8 mouse cellular contexts compared by ENCODE assay signal in the genomic region with DNA sequence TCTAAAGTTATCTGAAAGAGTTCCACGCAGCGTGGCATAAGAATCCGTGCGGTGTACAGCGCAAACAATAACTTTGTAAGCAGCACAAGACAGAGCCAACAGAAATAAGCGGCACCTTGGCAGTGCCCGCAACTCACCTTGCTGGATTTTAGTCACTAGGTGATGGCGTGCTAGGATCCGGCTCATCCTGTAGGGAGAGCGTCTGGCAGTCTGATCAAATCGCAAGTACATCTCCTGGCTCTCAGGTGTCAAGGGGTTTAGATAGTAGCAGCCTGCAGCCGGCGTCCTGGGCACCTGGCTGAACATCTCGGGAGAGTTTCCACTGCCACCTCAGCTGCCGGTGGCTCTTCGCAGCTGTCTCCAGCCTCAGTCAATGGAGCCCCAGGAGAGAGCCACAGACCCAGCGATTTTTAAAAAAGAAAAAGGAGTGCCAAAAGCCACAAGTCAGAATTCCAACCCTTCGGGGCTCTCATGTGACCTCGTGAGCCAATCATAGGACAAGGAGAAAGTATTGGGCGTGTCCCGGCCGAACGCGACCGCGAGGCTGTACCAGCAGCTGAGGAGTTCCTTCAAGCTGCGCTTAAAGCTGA. TPM values are rescaled to one million over a fixed set of nuclear protein-coding genes. Genes with fewer than 3 reads are reported as not detected.
DNase-seq lines count a peak whose midpoint lies in the region; ATAC-seq and TF ChIP-seq lines count a peak whose summit lies in the region.

No protein-coding gene starts in this region.

- no peaks in the 10 kb centered on the region for H3K36me3 ChIP-seq in embryonic facial prominence, embryonic 10.5 days (replicated peaks)
- H3K36me3 ChIP-seq in heart, adult 2 months (ENCODE audit: control insufficient read depth, insufficient read depth, low read length): peaks cover 17% of the 10 kb centered on the region
- H3K36me3 ChIP-seq in limb, embryonic 15.5 days: no peaks in the 10 kb centered on the region
- H3K36me3 ChIP-seq in midbrain, embryonic 14.5 days (ENCODE audit: control insufficient read depth, insufficient read depth, low read length): no peaks in the 10 kb centered on the region
- H3K36me3 ChIP-seq in testis, adult 2 months (ENCODE audit: control insufficient read depth, insufficient read depth, low read length): no peaks in the 10 kb centered on the region

- peak overlapping the region; percentile 67 for H3K4me3 ChIP-seq in embryonic facial prominence, embryonic 10.5 days
- H3K4me3 ChIP-seq in heart, adult 2 months: peak overlapping the region; percentile 86
- H3K4me3 ChIP-seq in limb, embryonic 15.5 days: peak overlapping the region; percentile 64
- H3K4me3 ChIP-seq in midbrain, embryonic 14.5 days (replicated peaks; ENCODE audit: low read depth, low read length): peak overlapping the region; percentile 48
- H3K4me3 ChIP-seq in testis, adult 2 months (ENCODE audit: control insufficient read depth, low read depth, low read length): peak overlapping the region; percentile 44

- DNase-seq in cerebellum, adult 18-20 months: peak; percentile 6 to 7
- DNase-seq in embryonic facial prominence, embryonic 10.5 days (ENCODE audit: low spot score): peak; percentile 87
- peak; percentile 77 to 84 for DNase-seq in heart, adult 2 months
- DNase-seq in kidney, adult 11 months: peak; percentile 78
- DNase-seq in midbrain, embryonic 14.5 days: peak; percentile 78

- WGBS in embryonic facial prominence, embryonic 10.5 days: 2% methylated on average over 27 of the region's 27 CpGs
- WGBS in heart, adult 2 months: under 1% methylated on average over 27 of the region's 27 CpGs
- 1% methylated on average over 27 of the region's 27 CpGs for WGBS in limb, embryonic 15.5 days
- 3% methylated on average over 27 of the region's 27 CpGs for WGBS in midbrain, embryonic 14.5 days

- peak overlapping the region; percentile 78 for H3K4me2 ChIP-seq in limb, embryonic 15.5 days
- peak overlapping the region; percentile 95 for H3K4me2 ChIP-seq in midbrain, embryonic 14.5 days (ENCODE audit: low read length)

- TF ChIP-seq POLR2A in heart, adult 2 months (IDR thresholded peaks at IDR 0.05; ENCODE audit: insufficient read depth, low read depth, low read length): peak; percentile 70
- no peak for TF ChIP-seq POLR2A in testis, adult 2 months (IDR thresholded peaks at IDR 0.05; ENCODE audit: control insufficient read depth, low read depth, low read length)

- H3K9me3 ChIP-seq in embryonic facial prominence, embryonic 10.5 days: no peaks in the 10 kb centered on the region
- H3K9me3 ChIP-seq in limb, embryonic 15.5 days: no peaks in the 10 kb centered on the region
- H3K9me3 ChIP-seq in midbrain, embryonic 14.5 days (ENCODE audit: control insufficient read depth, low read length): no peaks in the 10 kb centered on the region

- peak; percentile 6; the same call in 1 of the 2 replicates for TF ChIP-seq EP300 in heart, adult 2 months (IDR thresholded peaks at IDR 0.05; ENCODE audit: insufficient read depth, low read depth, low read length)

- no peak for TF ChIP-seq CTCF in heart, adult 2 months (IDR thresholded peaks at IDR 0.05)
- no peak for TF ChIP-seq CTCF in testis, adult 2 months (IDR thresholded peaks at IDR 0.05; ENCODE audit: control insufficient read depth, insufficient read depth, insufficient replicate concordance, low read depth, low read length)

- peak overlapping the region; percentile 60 for H3K27ac ChIP-seq in embryonic facial prominence, embryonic 10.5 days (replicated peaks)
- H3K27ac ChIP-seq in heart, adult 2 months: peak overlapping the region; percentile 94
- H3K27ac ChIP-seq in limb, embryonic 15.5 days: peak overlapping the region; percentile 77; the same call in 1 of the 2 replicates
- no peak overlapping the region for H3K27ac ChIP-seq in midbrain, embryonic 14.5 days (replicated peaks; ENCODE audit: low read depth, low read length)
- H3K27ac ChIP-seq in testis, adult 2 months (ENCODE audit: control insufficient read depth, insufficient read depth, low read depth, low read length): no peak overlapping the region

- peak overlapping the region; percentile 88 for H3K9ac ChIP-seq in heart, adult 2 months (ENCODE audit: low read depth, low read length)
- peak overlapping the region; percentile 41 for H3K9ac ChIP-seq in limb, embryonic 15.5 days
- peak overlapping the region; percentile 49 for H3K9ac ChIP-seq in midbrain, embryonic 14.5 days (replicated peaks; ENCODE audit: low read length)

- intact Hi-C loops in heart, adult 2 months (cut with DNase I): loop anchor here (1.0 to 5.0 kb wide), 4 partner anchors 47 to 178 kb away; no protein-coding TSS in a partner anchor

- peaks cover 2% of the 10 kb centered on the region; the same call in 1 of the 2 replicates for H3K79me2 ChIP-seq in heart, adult 2 months (replicated peaks; ENCODE audit: control insufficient read depth, insufficient read depth, low read length)

- ATAC-seq in cerebellum, adult (ENCODE audit: insufficient number of reproducible peaks, low FRiP score, low TSS enrichment): no peak
- ATAC-seq in limb, embryonic 15.5 days (ENCODE audit: insufficient number of reproducible peaks, low FRiP score, low TSS enrichment, low read depth): peak; percentile 89
- ATAC-seq in midbrain, embryonic 14.5 days (ENCODE audit: low FRiP score, low TSS enrichment): peak; percentile 90

- H3K27me3 ChIP-seq in embryonic facial prominence, embryonic 10.5 days (replicated peaks; ENCODE audit: low read depth, poor library complexity, severe bottlenecking): no peaks in the 10 kb centered on the region
- no peaks in the 10 kb centered on the region for H3K27me3 ChIP-seq in heart, adult 2 months (ENCODE audit: control insufficient read depth, insufficient read depth, low read length)
- no peaks in the 10 kb centered on the region for H3K27me3 ChIP-seq in limb, embryonic 15.5 days
- peaks cover 7% of the 10 kb centered on the region; the same call in 1 of the 2 replicates for H3K27me3 ChIP-seq in midbrain, embryonic 14.5 days (ENCODE audit: control insufficient read depth, insufficient read depth, low read length)
- no peaks in the 10 kb centered on the region for H3K27me3 ChIP-seq in testis, adult 2 months (ENCODE audit: control insufficient read depth, insufficient read depth, low read length)

- H3K4me1 ChIP-seq in embryonic facial prominence, embryonic 10.5 days: peaks cover 30% of the 10 kb centered on the region
- H3K4me1 ChIP-seq in heart, adult 2 months (ENCODE audit: control insufficient read depth, insufficient read depth, low read length): peaks cover 9% of the 10 kb centered on the region
- peaks cover 11% of the 10 kb centered on the region for H3K4me1 ChIP-seq in limb, embryonic 15.5 days
- H3K4me1 ChIP-seq in midbrain, embryonic 14.5 days (ENCODE audit: control insufficient read depth, insufficient read depth, low read length): no peaks in the 10 kb centered on the region
- peaks cover 6% of the 10 kb centered on the region for H3K4me1 ChIP-seq in testis, adult 2 months (ENCODE audit: control insufficient read depth, insufficient read depth, low read length)

RNA-seq across cellular contexts. Expression of a gene that starts 43.8 kb away (rescaled TPM):
- polyA plus RNA-seq in embryonic facial prominence, embryonic 10.5 days (2016; fragmentation: Nextera tagmentation; extraction: Ambion mirVana): 4.2 and 4.6 TPM in 2 replicates
- total RNA-seq in heart, adult 2 months (2021): 10 to 100 TPM; 22.1 to 24.4 TPM
- 9.9 and 16.4 TPM in 2 replicates for polyA plus RNA-seq in heart, adult 2 months (2012; rRNA removed)
- 11.2 and 12.2 TPM in 2 replicates for polyA plus RNA-seq in limb, embryonic 15.5 days (2015; fragmentation: Nextera tagmentation; extraction: Ambion mirVana)
- polyA plus RNA-seq in midbrain, embryonic 14.5 days (2014; fragmentation: Nextera tagmentation; extraction: Ambion mirVana): 1.3 and 2.8 TPM in 2 replicates
- 3.3 and 4.9 TPM in 2 replicates for polyA plus RNA-seq in testis, adult 2 months (2012; rRNA removed)

Comparison
In these comparisons a context has a peak if more than half of its experiments do, and no peak if none do; other contexts are left out.
1. DNase-seq: peak in every context shown above with its lines; median percentile 87 in embryonic facial prominence, embryonic 10.5 days; 80 in heart, adult 2 months; 78 in kidney, adult 11 months; 78 in midbrain, embryonic 14.5 days; 6 in cerebellum, adult 18-20 months.
2. H3K27ac ChIP-seq: peak in embryonic facial prominence, embryonic 10.5 days (single experiment), heart, adult 2 months (single experiment) and limb, embryonic 15.5 days (single experiment); none in midbrain, embryonic 14.5 days (single experiment) and testis, adult 2 months (single experiment).
3. Peak in every context shown above with its lines, with median percentiles within 50 percentile points of each other: H3K4me3 ChIP-seq and H3K9ac ChIP-seq.